8 mouse cellular contexts compared by ENCODE assay signal in genomic region chr8:85037366-85037680, GRCm38 (mm10). TPM values are rescaled to one million over a fixed set of nuclear protein-coding genes. Genes with fewer than 3 reads are reported as not detected.
DNase-seq lines count a peak whose midpoint lies in the region; ATAC-seq and TF ChIP-seq lines count a peak whose summit lies in the region.

No protein-coding gene starts in this region.

- in situ Hi-C loops in ES-E14 (cut with MboI; ENCODE audit: low sequenced_read_pairs in 2 of 2, unreplicated experiment in 2 of 2) = no loop called here

- H3K9ac ChIP-seq in heart, embryonic 12.5 days = peak overlapping the region; percentile 95
- H3K9ac ChIP-seq in ES-E14 (ENCODE audit: insufficient read depth, low read depth, low read length, poor library complexity, severe bottlenecking) = peak overlapping the region; percentile 99
- peak overlapping the region; percentile 96 for H3K9ac ChIP-seq in forebrain, embryonic 12.5 days
- H3K9ac ChIP-seq in liver, embryonic 16.5 days (ENCODE audit: low read depth, low read length) = peak overlapping the region; percentile 90

- intact Hi-C loops in heart, postnatal 14 days (cut with DNase I) = no loop called here
- intact Hi-C loops in left cerebral cortex, postnatal 36 days (cut with DNase I) = loop anchor here (5.0 kb wide), 1 partner anchor 35 kb away; the partner anchor contains the start of gene Dhps

- WGBS in heart, embryonic 12.5 days = 0% methylated on average over 14 of the region's 14 CpGs
- 0% methylated on average over 14 of the region's 14 CpGs for WGBS in forebrain, embryonic 12.5 days
- WGBS in liver, embryonic 16.5 days (ENCODE audit: insufficient replicate concordance) = 0% methylated on average over 14 of the region's 14 CpGs

- H3K4me3 ChIP-seq in heart, embryonic 12.5 days = peak overlapping the region; percentile 92
- H3K4me3 ChIP-seq in ES-E14 (ENCODE audit: insufficient read depth in 1 of 2, low read depth in 1 of 2, low read length in 2 of 2, poor library complexity in 1 of 2, severe bottlenecking in 1 of 2) = peak overlapping the region; percentile 77 to 96
- H3K4me3 ChIP-seq in forebrain, embryonic 12.5 days (replicated peaks) = peak overlapping the region; percentile 83
- H3K4me3 ChIP-seq in liver, embryonic 16.5 days (ENCODE audit: low read depth, low read length) = peak overlapping the region; percentile 76

- peak overlapping the region; percentile 99 for H3K27ac ChIP-seq in heart, embryonic 12.5 days (ENCODE audit: poor library complexity, severe bottlenecking)
- H3K27ac ChIP-seq in ES-E14 (ENCODE audit: insufficient read depth, low read depth, low read length, poor library complexity, severe bottlenecking) = peak overlapping the region; percentile 97
- peak overlapping the region; percentile 100 for H3K27ac ChIP-seq in forebrain, embryonic 12.5 days
- H3K27ac ChIP-seq in liver, embryonic 16.5 days (ENCODE audit: low read length) = peak overlapping the region; percentile 97

- DNase-seq in heart, postnatal 14 days = no peak
- no peak for DNase-seq in ES-E14 (ENCODE audit: low read depth, low spot score)
- DNase-seq in left cerebral cortex, postnatal 36 days (ENCODE audit: low spot score in 2 of 2) = no peak
- no peak for DNase-seq in thymus, postnatal 4 days

- H3K4me1 ChIP-seq in heart, embryonic 12.5 days (replicated peaks) = peaks cover 24% of the 10 kb centered on the region
- H3K4me1 ChIP-seq in ES-E14 (ENCODE audit: control insufficient read depth in 2 of 2, insufficient read depth in 2 of 2, low read length in 2 of 2, poor library complexity in 1 of 2) = peaks cover 0 to 9% of the 10 kb centered on the region in 2 experiments; a peak in 2 of 4 replicates
- peaks cover 41% of the 10 kb centered on the region for H3K4me1 ChIP-seq in forebrain, embryonic 12.5 days
- peaks cover 53% of the 10 kb centered on the region for H3K4me1 ChIP-seq in liver, embryonic 16.5 days (ENCODE audit: control insufficient read depth, low read depth, low read length)

- H3K27me3 ChIP-seq in heart, embryonic 12.5 days (replicated peaks) = no peaks in the 10 kb centered on the region
- no peaks in the 10 kb centered on the region for H3K27me3 ChIP-seq in forebrain, embryonic 12.5 days
- H3K27me3 ChIP-seq in liver, embryonic 16.5 days (ENCODE audit: control insufficient read depth, insufficient read depth, low read depth, low read length) = no peaks in the 10 kb centered on the region

- ATAC-seq in heart, embryonic 12.5 days (ENCODE audit: insufficient number of reproducible peaks, low FRiP score) = peak; percentile 48
- peak; percentile 70 for ATAC-seq in forebrain, embryonic 12.5 days (ENCODE audit: low FRiP score)
- peak; percentile 9 for ATAC-seq in liver, embryonic 16.5 days (ENCODE audit: low read depth)
- ATAC-seq in monocyte, adult 5-6 weeks (replicated peaks; ENCODE audit: insufficient number of reproducible peaks, low FRiP score, low TSS enrichment, poor library complexity, severe bottlenecking) = no peak

- peaks cover 43% of the 10 kb centered on the region for H3K36me3 ChIP-seq in heart, embryonic 12.5 days
- H3K36me3 ChIP-seq in ES-E14 (ENCODE audit: control insufficient read depth, insufficient read depth, low read length, poor library complexity, severe bottlenecking) = peaks cover 18% of the 10 kb centered on the region
- peaks cover 44% of the 10 kb centered on the region for H3K36me3 ChIP-seq in forebrain, embryonic 12.5 days (replicated peaks)
- peaks cover 31% of the 10 kb centered on the region for H3K36me3 ChIP-seq in liver, embryonic 16.5 days (ENCODE audit: control insufficient read depth, insufficient read depth)

- H3K4me2 ChIP-seq in heart, embryonic 12.5 days = peak overlapping the region; percentile 91
- peak overlapping the region; percentile 96 for H3K4me2 ChIP-seq in forebrain, embryonic 12.5 days
- H3K4me2 ChIP-seq in liver, embryonic 16.5 days (ENCODE audit: low read depth, low read length) = peak overlapping the region; percentile 90

- no peaks in the 10 kb centered on the region for H3K9me3 ChIP-seq in heart, embryonic 12.5 days (replicated peaks)
- H3K9me3 ChIP-seq in ES-E14 (ENCODE audit: control insufficient read depth, insufficient read depth, low read depth, low read length) = no peaks in the 10 kb centered on the region
- no peaks in the 10 kb centered on the region for H3K9me3 ChIP-seq in forebrain, embryonic 12.5 days
- H3K9me3 ChIP-seq in liver, embryonic 16.5 days (replicated peaks; ENCODE audit: control insufficient read depth, low read length) = no peaks in the 10 kb centered on the region

TF ChIP-seq in ES-E14, 5 proteins besides CTCF, POLR2A, EP300 and RAD21:
- TF ChIP-seq MAFK (IDR thresholded peaks at IDR 0.05; ENCODE audit: insufficient read depth, low read depth, low read length) = peak; percentile 29; the same call in 1 of the 2 replicates
- no peak for TF ChIP-seq ZC3H11A (IDR thresholded peaks at IDR 0.05; ENCODE audit: borderline replicate concordance, low read depth, low read length)

RNA-seq across cellular contexts. Expression of gene Tnpo2, which starts 0.6 kb away (rescaled TPM):
- polyA plus RNA-seq in heart, embryonic 12.5 days (2016; fragmentation: Nextera tagmentation; extraction: Ambion mirVana) = 28.8 and 34.4 TPM in 2 replicates
- total RNA-seq in heart, postnatal 14 days (2021) = 10 to 100 TPM; 28.0 to 42.2 TPM
- total RNA-seq in ES-E14 (2012; rRNA removed) = 88.4 and 101 TPM in 2 replicates
- 45.1 and 50.7 TPM in 2 replicates for polyA plus RNA-seq in forebrain, embryonic 12.5 days (2016; fragmentation: Nextera tagmentation; extraction: Ambion mirVana)
- polyA plus RNA-seq in liver, embryonic 16.5 days (2015; fragmentation: Nextera tagmentation; extraction: Ambion mirVana) = 17.7 and 17.8 TPM in 2 replicates
- 100 to 1,000 TPM; 160 to 169 TPM for total RNA-seq in left cerebral cortex, postnatal 36 days (2021)
- 12.0 to 27.9 TPM (median 18.3 TPM) in 3 replicates for total RNA-seq in monocyte, adult 5-6 weeks (2017)

RNA-seq across cellular contexts. Expression of gene Trir, which starts 10.7 kb away (rescaled TPM):
- 102 and 109 TPM in 2 replicates for polyA plus RNA-seq in heart, embryonic 12.5 days (2016; fragmentation: Nextera tagmentation; extraction: Ambion mirVana)
- total RNA-seq in heart, postnatal 14 days (2021) = 10 to 100 TPM; 90.8 to 99.1 TPM
- total RNA-seq in ES-E14 (2012; rRNA removed) = 161 and 181 TPM in 2 replicates
- 156 and 175 TPM in 2 replicates for polyA plus RNA-seq in forebrain, embryonic 12.5 days (2016; fragmentation: Nextera tagmentation; extraction: Ambion mirVana)
- polyA plus RNA-seq in liver, embryonic 16.5 days (2015; fragmentation: Nextera tagmentation; extraction: Ambion mirVana) = 49.2 and 50.0 TPM in 2 replicates
- 100 to 1,000 TPM; 124 to 132 TPM for total RNA-seq in left cerebral cortex, postnatal 36 days (2021)
- 260 to 294 TPM (median 276 TPM) in 3 replicates for total RNA-seq in monocyte, adult 5-6 weeks (2017)

RNA-seq across cellular contexts. Expression of gene Asna1, which starts 12.2 kb away (rescaled TPM):
- 114 and 118 TPM in 2 replicates for polyA plus RNA-seq in heart, embryonic 12.5 days (2016; fragmentation: Nextera tagmentation; extraction: Ambion mirVana)
- total RNA-seq in heart, postnatal 14 days (2021) = 10 to 100 TPM; 65.7 to 67.1 TPM
- 237 and 266 TPM in 2 replicates for total RNA-seq in ES-E14 (2012; rRNA removed)
- 140 TPM in 2 replicates for polyA plus RNA-seq in forebrain, embryonic 12.5 days (2016; fragmentation: Nextera tagmentation; extraction: Ambion mirVana)
- 48.6 and 55.8 TPM in 2 replicates for polyA plus RNA-seq in liver, embryonic 16.5 days (2015; fragmentation: Nextera tagmentation; extraction: Ambion mirVana)
- 100 to 1,000 TPM; 119 to 143 TPM for total RNA-seq in left cerebral cortex, postnatal 36 days (2021)
- 24.0 to 47.3 TPM (median 36.2 TPM) in 3 replicates for total RNA-seq in monocyte, adult 5-6 weeks (2017)

RNA-seq across cellular contexts. Expression of gene Fbxw9, which starts 22.5 kb away (rescaled TPM):
- polyA plus RNA-seq in heart, embryonic 12.5 days (2016; fragmentation: Nextera tagmentation; extraction: Ambion mirVana) = 17.3 and 18.8 TPM in 2 replicates
- total RNA-seq in heart, postnatal 14 days (2021) = 1 to 10 TPM; 6.8 to 9.1 TPM
- total RNA-seq in ES-E14 (2012; rRNA removed) = 49.3 and 86.0 TPM in 2 replicates
- 32.1 and 33.7 TPM in 2 replicates for polyA plus RNA-seq in forebrain, embryonic 12.5 days (2016; fragmentation: Nextera tagmentation; extraction: Ambion mirVana)
- polyA plus RNA-seq in liver, embryonic 16.5 days (2015; fragmentation: Nextera tagmentation; extraction: Ambion mirVana) = 10.3 and 10.4 TPM in 2 replicates
- 10 to 100 TPM; 21.7 to 22.8 TPM for total RNA-seq in left cerebral cortex, postnatal 36 days (2021)
- 2.6 to 3.6 TPM (median 3.0 TPM) in 3 replicates for total RNA-seq in monocyte, adult 5-6 weeks (2017)

RNA-seq across cellular contexts. Expression of gene Best2, which starts 23.0 kb away (rescaled TPM):
- not detected in 2 replicates for polyA plus RNA-seq in heart, embryonic 12.5 days (2016; fragmentation: Nextera tagmentation; extraction: Ambion mirVana)
- total RNA-seq in heart, postnatal 14 days (2021) = not detected
- total RNA-seq in ES-E14 (2012; rRNA removed) = 0.22 and 0.48 TPM in 2 replicates
- polyA plus RNA-seq in forebrain, embryonic 12.5 days (2016; fragmentation: Nextera tagmentation; extraction: Ambion mirVana) = not detected in 2 replicates
- not detected in 2 replicates for polyA plus RNA-seq in liver, embryonic 16.5 days (2015; fragmentation: Nextera tagmentation; extraction: Ambion mirVana)
- total RNA-seq in left cerebral cortex, postnatal 36 days (2021) = not detected
- total RNA-seq in monocyte, adult 5-6 weeks (2017) = not detected in 3 replicates
